Mouse (Mus musculus) heart, postnatal 10 days (tissue): Measurements from ENCODE around the gene Zfp981. TPM values are rescaled to one million over a fixed set of nuclear protein-coding genes. Genes with fewer than 3 reads are reported as not detected.

Experiments
- total RNA-seq, 2 experiments: library from RNA; stranded (reverse); gene quantifications; 2 replicates each; pipeline ENCODE4 v1.2.3; 2021

Zfp981 gene
- total RNA-seq, 2 experiments from 2014 or later: 0.60 to 1.1 TPM

Other genes with a start within 250 kb of the Zfp981 start
- gene Zfp992, start 53.0 kb upstream of the Zfp981 start, total RNA-seq: 1 to 10 TPM; 4.2 to 4.4 TPM
- 10 to 100 TPM; 11.3 to 11.7 TPM for gene Zfp993, start 108.9 kb downstream of the Zfp981 start, total RNA-seq